Mouse (Mus musculus) erythroblast, adult 5-6 weeks (primary cell): ENCODE measurements at regions not wholly inside any gene's neighbourhood (a gene's known extent, or its start where the extent isn't known, plus 50 kb on each side); places are given as distances from the start of the nearest gene placed in this dataset.

Experiments used
- ATAC-seq: replicated peaks from 2 replicates; pipeline ENCODE4 v1.8.0; 2016; ENCODE audit warnings: moderate number of reproducible peaks, mild to moderate bottlenecking, moderate TSS enrichment, inconsistent platforms; ENCODE audit not compliant: poor library complexity, low FRiP score, severe bottlenecking

GRCm38 (mm10) chr14:47795062-47795461 is 146.8 kb downstream of the Ktn1 start:
- ATAC-seq, result no peak

GRCm38 (mm10) chr14:47798203-47798602 is 150.0 kb downstream of the Ktn1 start:
- ATAC-seq, result no peak

GRCm38 (mm10) chr14:47799564-47799963 is 151.3 kb downstream of the Ktn1 start:
- ATAC-seq, result no peak

GRCm38 (mm10) chr14:47805202-47805601 is 157.0 kb downstream of the Ktn1 start:
- ATAC-seq, result no peak

GRCm38 (mm10) chr14:47805771-47806535 is 157.7 kb downstream of the Ktn1 start:
- no peak for ATAC-seq

GRCm38 (mm10) chr14:47808097-47808910 is 160.1 kb downstream of the Ktn1 start:
- ATAC-seq, result no peak

- no peak for ATAC-seq
Observed at GRCm38 (mm10) chr14:47818224-47818623, 170.0 kb downstream of the Ktn1 start.

GRCm38 (mm10) chr14:47818641-47819040 is 170.4 kb downstream of the Ktn1 start:
- ATAC-seq, result no peak

- no peak for ATAC-seq
Observed at GRCm38 (mm10) chr14:47820571-47821143, 172.4 kb downstream of the Ktn1 start.

GRCm38 (mm10) chr14:47823182-47823581 is 174.9 kb downstream of the Ktn1 start:
- ATAC-seq, result no peak

- ATAC-seq, result no peak
Observed at GRCm38 (mm10) chr14:47823696-47824095, 175.4 kb downstream of the Ktn1 start.

GRCm38 (mm10) chr14:47825446-47825956 is 177.3 kb downstream of the Ktn1 start:
- ATAC-seq, result no peak

GRCm38 (mm10) chr14:47826545-47826944 is 178.3 kb downstream of the Ktn1 start:
- ATAC-seq, result no peak

- ATAC-seq, result no peak
Observed at GRCm38 (mm10) chr14:47827623-47828022, 179.4 kb downstream of the Ktn1 start.

- ATAC-seq, result no peak
Observed at GRCm38 (mm10) chr14:47833696-47834095, 185.4 kb downstream of the Ktn1 start.

- ATAC-seq, result no peak
Observed at GRCm38 (mm10) chr14:47835408-47835807, 187.2 kb downstream of the Ktn1 start.

GRCm38 (mm10) chr14:47839493-47840215 is 191.4 kb downstream of the Ktn1 start:
- no peak for ATAC-seq

GRCm38 (mm10) chr14:47844366-47844765 is 196.1 kb downstream of the Ktn1 start:
- no peak for ATAC-seq

- ATAC-seq, result no peak
Observed at GRCm38 (mm10) chr14:47848861-47849260, 200.6 kb downstream of the Ktn1 start.

GRCm38 (mm10) chr14:47856280-47856765 is 208.1 kb downstream of the Ktn1 start:
- no peak for ATAC-seq
